Mouse (Mus musculus): ENCODE measurements at regions not wholly inside any gene's neighbourhood (a gene's known extent, or its start where the extent isn't known, plus 50 kb on each side); places are given as distances from the start of the nearest gene placed in this dataset.

DNA sequence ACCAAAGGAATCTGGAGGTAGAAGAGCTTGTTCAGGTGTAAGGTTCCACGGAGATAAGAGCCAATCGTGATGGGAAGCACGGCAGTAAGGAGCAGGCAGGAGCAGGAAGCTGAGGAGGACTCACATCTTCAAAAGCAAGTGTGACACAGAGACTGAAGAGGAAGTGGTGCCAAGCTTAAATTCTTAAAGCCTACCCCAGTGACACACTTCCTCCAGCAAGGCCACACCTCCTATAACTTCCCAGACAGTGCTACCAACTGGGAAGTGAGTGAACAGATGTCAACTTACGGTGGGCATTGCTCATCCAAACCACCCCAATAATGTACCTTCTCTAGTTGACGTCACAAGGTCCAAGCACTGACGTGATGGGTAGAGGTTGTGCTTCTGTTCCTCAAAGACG lies 133.0 kb downstream of the Cdh26 start:
- no peak overlapping the region for H3K4me3 ChIP-seq (ENCODE audit: low read depth, low read length)
- H3K36me3 ChIP-seq (ENCODE audit: control insufficient read depth, insufficient read depth, low read length) = no peaks in the 10 kb centered on the region
- no peak for DNase-seq (ENCODE audit: low spot score)
- ATAC-seq (replicated peaks; ENCODE audit: low FRiP score) = no peak
- H3K4me2 ChIP-seq = no peak overlapping the region
- WGBS = 67% methylated on average over 7 of the region's 7 CpGs
- no peak overlapping the region for H3K9ac ChIP-seq (ENCODE audit: low read depth, low read length)
- no peaks in the 10 kb centered on the region for H3K27me3 ChIP-seq (replicated peaks; ENCODE audit: control insufficient read depth, insufficient read depth, low read length)
- H3K4me1 ChIP-seq (replicated peaks; ENCODE audit: control insufficient read depth, insufficient read depth, low read length) = no peaks in the 10 kb centered on the region
- H3K9me3 ChIP-seq (ENCODE audit: control insufficient read depth, low read length) = no peaks in the 10 kb centered on the region
- no peak overlapping the region for H3K27ac ChIP-seq (ENCODE audit: low read depth, low read length)

DNA sequence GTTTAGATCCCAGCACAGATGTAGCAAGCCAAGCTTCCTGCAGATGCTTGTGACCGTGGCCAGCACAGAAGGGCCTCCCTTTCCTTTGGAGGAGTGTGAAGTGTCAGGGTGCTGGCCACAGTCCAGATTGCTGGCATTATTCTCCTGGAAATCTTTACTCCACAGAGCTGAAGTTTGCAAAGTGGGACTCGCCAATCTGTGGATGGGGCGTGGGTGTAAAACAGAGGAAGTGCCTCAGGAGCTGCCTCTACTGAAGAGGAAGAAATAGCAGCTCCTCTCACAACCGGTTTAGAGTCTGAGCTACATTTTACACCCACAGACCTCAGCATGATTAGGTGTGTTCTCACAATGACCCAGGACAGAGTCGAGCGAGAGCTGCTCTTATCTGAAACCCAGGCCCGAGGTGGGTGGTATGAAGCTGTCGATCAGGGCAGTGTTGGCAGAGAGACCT lies 135.1 kb downstream of the Cdh26 start:
- 51% methylated on average over 8 of the region's 8 CpGs for WGBS
- Histone ChIP-seq H3K36me3 (ENCODE audit: control insufficient read depth, insufficient read depth, low read length) (no peaks in the 10 kb centered on the region), H3K9me3 (ENCODE audit: control insufficient read depth, low read length) (no peaks in the 10 kb centered on the region), H3K27me3 (replicated peaks; ENCODE audit: control insufficient read depth, insufficient read depth, low read length) (no peaks in the 10 kb centered on the region), H3K27ac (ENCODE audit: low read depth, low read length) (no peak overlapping the region), H3K9ac (ENCODE audit: low read depth, low read length) (no peak overlapping the region), H3K4me1 (replicated peaks; ENCODE audit: control insufficient read depth, insufficient read depth, low read length) (no peaks in the 10 kb centered on the region), H3K4me3 (ENCODE audit: low read depth, low read length) (no peak overlapping the region), H3K4me2 (no peak overlapping the region)
- ATAC-seq (replicated peaks; ENCODE audit: low FRiP score) (no peak), DNase-seq (ENCODE audit: low spot score) (no peak)

DNA sequence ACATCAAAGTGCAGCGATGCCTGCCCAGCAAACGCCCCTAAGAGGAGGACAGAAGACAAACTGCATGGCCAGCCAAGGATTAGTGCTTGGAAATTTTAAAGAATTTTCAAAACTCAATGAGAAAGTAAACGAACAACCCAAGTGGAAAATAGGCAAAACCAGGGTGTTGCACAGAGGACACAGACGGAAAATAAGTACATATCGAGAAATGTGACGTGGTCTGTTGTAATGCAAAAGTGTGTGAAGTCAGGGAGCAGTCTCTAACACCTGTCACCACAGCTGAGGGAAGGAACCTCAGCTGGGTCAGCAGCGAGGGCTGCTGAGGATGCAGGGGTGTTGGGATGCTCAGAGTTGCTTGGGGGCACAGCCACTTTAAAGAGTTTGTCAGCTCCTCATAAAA lies 137.2 kb downstream of the Cdh26 start:
- Histone ChIP-seq H3K4me1 (replicated peaks; ENCODE audit: control insufficient read depth, insufficient read depth, low read length) (no peaks in the 10 kb centered on the region), H3K36me3 (ENCODE audit: control insufficient read depth, insufficient read depth, low read length) (no peaks in the 10 kb centered on the region), H3K4me2 (no peak overlapping the region), H3K27me3 (replicated peaks; ENCODE audit: control insufficient read depth, insufficient read depth, low read length) (no peaks in the 10 kb centered on the region), H3K4me3 (ENCODE audit: low read depth, low read length) (no peak overlapping the region), H3K9me3 (ENCODE audit: control insufficient read depth, low read length) (no peaks in the 10 kb centered on the region), H3K27ac (ENCODE audit: low read depth, low read length) (no peak overlapping the region), H3K9ac (ENCODE audit: low read depth, low read length) (no peak overlapping the region)
- ATAC-seq (replicated peaks; ENCODE audit: low FRiP score) (no peak), DNase-seq (ENCODE audit: low spot score) (no peak)
- 74% methylated on average over 7 of the region's 7 CpGs for WGBS

DNA sequence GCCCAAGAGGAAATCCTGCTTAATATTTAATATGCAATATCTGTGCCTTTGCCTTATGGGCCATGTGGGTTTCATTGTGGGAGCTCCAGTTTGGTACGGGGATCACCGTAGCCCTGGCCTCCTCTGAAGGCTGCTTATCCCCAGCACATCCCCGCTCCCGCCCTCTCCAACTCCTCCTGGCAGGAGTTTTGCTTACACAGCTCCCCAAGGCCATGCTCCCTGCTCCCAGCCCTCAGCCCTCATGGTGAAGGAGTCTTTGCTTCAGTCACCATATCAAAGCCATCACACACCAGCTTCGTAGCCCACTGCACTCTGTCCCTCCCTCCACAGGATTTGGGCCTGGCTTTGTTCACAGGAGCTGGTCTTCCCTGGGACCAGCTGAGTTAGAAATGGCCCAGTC lies 142.0 kb downstream of the Cdh26 start:
- H3K27ac ChIP-seq (ENCODE audit: low read depth, low read length) = no peak overlapping the region
- no peak for DNase-seq (ENCODE audit: low spot score)
- no peaks in the 10 kb centered on the region for H3K4me1 ChIP-seq (replicated peaks; ENCODE audit: control insufficient read depth, insufficient read depth, low read length)
- 81% methylated on average over 5 of the region's 5 CpGs for WGBS
- no peak overlapping the region for H3K4me2 ChIP-seq
- no peak for ATAC-seq (replicated peaks; ENCODE audit: low FRiP score)
- H3K36me3 ChIP-seq (ENCODE audit: control insufficient read depth, insufficient read depth, low read length) = no peaks in the 10 kb centered on the region
- no peak overlapping the region for H3K9ac ChIP-seq (ENCODE audit: low read depth, low read length)
- no peaks in the 10 kb centered on the region for H3K27me3 ChIP-seq (replicated peaks; ENCODE audit: control insufficient read depth, insufficient read depth, low read length)
- no peaks in the 10 kb centered on the region for H3K9me3 ChIP-seq (ENCODE audit: control insufficient read depth, low read length)
- no peak overlapping the region for H3K4me3 ChIP-seq (ENCODE audit: low read depth, low read length)

DNA sequence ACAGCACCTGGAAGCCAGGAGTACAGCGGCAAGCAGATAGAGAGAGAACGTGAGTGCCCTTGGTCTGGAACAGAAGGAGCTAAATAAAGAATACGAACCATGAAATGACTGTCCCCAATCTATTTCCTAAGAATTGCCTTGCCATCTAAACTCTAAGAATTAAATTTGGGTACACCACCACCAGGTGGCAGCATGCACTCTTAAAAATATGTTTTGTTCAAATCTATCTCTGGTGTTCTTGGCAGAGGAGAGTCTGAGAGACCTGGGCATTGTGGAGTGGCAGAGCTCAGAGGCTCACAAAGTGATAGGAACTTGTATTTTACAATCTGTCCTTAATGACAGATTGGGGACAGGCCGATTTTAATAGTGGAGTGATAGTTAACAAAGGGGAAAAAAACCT lies 144.5 kb downstream of the Cdh26 start:
- 45% methylated on average over 4 of the region's 4 CpGs for WGBS
- H3K27ac ChIP-seq (ENCODE audit: low read depth, low read length) = no peak overlapping the region
- H3K4me3 ChIP-seq (ENCODE audit: low read depth, low read length) = no peak overlapping the region
- H3K9ac ChIP-seq (ENCODE audit: low read depth, low read length) = no peak overlapping the region
- no peak overlapping the region for H3K4me2 ChIP-seq
- DNase-seq (ENCODE audit: low spot score) (peak; percentile 42), ATAC-seq (replicated peaks; ENCODE audit: low FRiP score) (no peak)
- no peaks in the 10 kb centered on the region for H3K27me3 ChIP-seq (replicated peaks; ENCODE audit: control insufficient read depth, insufficient read depth, low read length)
- H3K36me3 ChIP-seq (ENCODE audit: control insufficient read depth, insufficient read depth, low read length) = no peaks in the 10 kb centered on the region
- no peaks in the 10 kb centered on the region for H3K4me1 ChIP-seq (replicated peaks; ENCODE audit: control insufficient read depth, insufficient read depth, low read length)
- H3K9me3 ChIP-seq (ENCODE audit: control insufficient read depth, low read length) = no peaks in the 10 kb centered on the region

DNA sequence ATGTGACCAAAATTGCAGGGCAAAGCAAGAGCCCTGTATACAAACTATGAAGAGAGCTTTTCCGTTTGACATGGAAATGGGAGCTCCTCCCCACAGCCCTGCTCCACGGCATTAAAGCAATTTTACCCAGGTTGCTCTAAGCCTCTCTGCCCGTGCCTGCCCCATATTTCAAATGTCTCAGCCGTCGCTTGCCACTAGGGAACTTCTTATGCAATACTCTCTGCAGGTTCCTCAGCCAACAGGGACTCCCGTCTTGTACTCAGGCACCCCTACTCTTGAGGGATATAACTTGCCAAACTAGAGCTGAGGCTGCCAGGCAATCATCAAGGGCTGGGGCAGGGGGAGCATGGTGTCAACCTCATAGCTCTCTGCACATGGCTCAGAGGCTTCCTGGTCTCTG lies 145.1 kb downstream of the Cdh26 start:
- H3K4me1 ChIP-seq (replicated peaks; ENCODE audit: control insufficient read depth, insufficient read depth, low read length) = no peaks in the 10 kb centered on the region
- no peak overlapping the region for H3K4me2 ChIP-seq
- no peaks in the 10 kb centered on the region for H3K9me3 ChIP-seq (ENCODE audit: control insufficient read depth, low read length)
- H3K36me3 ChIP-seq (ENCODE audit: control insufficient read depth, insufficient read depth, low read length) = no peaks in the 10 kb centered on the region
- H3K9ac ChIP-seq (ENCODE audit: low read depth, low read length) = no peak overlapping the region
- H3K27me3 ChIP-seq (replicated peaks; ENCODE audit: control insufficient read depth, insufficient read depth, low read length) = no peaks in the 10 kb centered on the region
- H3K4me3 ChIP-seq (ENCODE audit: low read depth, low read length) = no peak overlapping the region
- WGBS = 54% methylated on average over 6 of the region's 6 CpGs
- DNase-seq (ENCODE audit: low spot score) = no peak
- H3K27ac ChIP-seq (ENCODE audit: low read depth, low read length) = no peak overlapping the region
- no peak for ATAC-seq (replicated peaks; ENCODE audit: low FRiP score)

DNA sequence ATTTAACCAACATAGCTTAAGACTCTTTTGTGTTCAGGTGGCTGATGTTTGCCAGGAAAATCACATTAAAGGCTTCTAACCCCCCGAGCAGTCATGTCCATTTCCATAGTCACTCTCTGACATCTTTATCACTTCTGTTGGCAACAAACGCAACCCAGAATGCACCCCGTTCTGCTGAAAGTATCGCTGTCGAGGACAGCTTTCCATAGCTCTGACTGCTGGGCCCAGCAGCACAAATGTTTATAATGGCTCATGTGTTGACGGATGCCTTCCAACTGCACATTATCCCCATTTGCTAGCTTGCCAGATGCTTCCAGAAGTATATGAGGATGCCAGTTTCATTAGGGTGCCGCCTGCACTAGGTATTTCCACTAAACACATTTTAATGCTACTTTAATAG lies 145.7 kb downstream of the Cdh26 start:
- Histone ChIP-seq H3K4me2 (no peak overlapping the region), H3K9me3 (ENCODE audit: control insufficient read depth, low read length) (no peaks in the 10 kb centered on the region), H3K27ac (ENCODE audit: low read depth, low read length) (no peak overlapping the region), H3K9ac (ENCODE audit: low read depth, low read length) (no peak overlapping the region), H3K4me3 (ENCODE audit: low read depth, low read length) (no peak overlapping the region), H3K27me3 (replicated peaks; ENCODE audit: control insufficient read depth, insufficient read depth, low read length) (no peaks in the 10 kb centered on the region), H3K4me1 (replicated peaks; ENCODE audit: control insufficient read depth, insufficient read depth, low read length) (no peaks in the 10 kb centered on the region), H3K36me3 (ENCODE audit: control insufficient read depth, insufficient read depth, low read length) (no peaks in the 10 kb centered on the region)
- DNase-seq (ENCODE audit: low spot score) (no peak), ATAC-seq (replicated peaks; ENCODE audit: low FRiP score) (no peak)
- 74% methylated on average over 7 of the region's 7 CpGs for WGBS

DNA sequence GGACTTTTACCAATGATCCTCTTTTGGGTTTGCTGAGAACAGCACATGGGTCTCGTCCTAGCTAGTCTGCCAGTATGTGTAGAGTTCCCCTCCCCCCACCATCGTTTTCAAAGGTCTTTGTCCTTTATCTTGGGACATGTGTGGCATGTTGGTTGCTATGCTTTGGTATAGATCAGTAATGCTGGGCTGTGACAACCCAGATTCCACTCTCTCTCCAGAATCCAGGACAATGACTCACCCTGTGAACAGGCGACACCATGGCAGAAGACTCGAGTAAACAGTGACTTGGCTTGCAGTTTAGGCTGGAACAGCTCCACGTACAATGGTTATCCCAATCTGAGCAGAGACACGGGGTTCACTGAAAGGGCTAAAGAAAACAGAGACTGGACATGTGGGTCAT lies 149.2 kb downstream of the Cdh26 start:
- 71% methylated on average over 6 of the region's 6 CpGs for WGBS
- no peaks in the 10 kb centered on the region for H3K27me3 ChIP-seq (replicated peaks; ENCODE audit: control insufficient read depth, insufficient read depth, low read length)
- H3K4me3 ChIP-seq (ENCODE audit: low read depth, low read length) = no peak overlapping the region
- H3K4me2 ChIP-seq = no peak overlapping the region
- H3K9me3 ChIP-seq (ENCODE audit: control insufficient read depth, low read length) = no peaks in the 10 kb centered on the region
- H3K9ac ChIP-seq (ENCODE audit: low read depth, low read length) = no peak overlapping the region
- H3K27ac ChIP-seq (ENCODE audit: low read depth, low read length) = no peak overlapping the region
- DNase-seq (ENCODE audit: low spot score) (no peak), ATAC-seq (replicated peaks; ENCODE audit: low FRiP score) (no peak)
- H3K4me1 ChIP-seq (replicated peaks; ENCODE audit: control insufficient read depth, insufficient read depth, low read length) = no peaks in the 10 kb centered on the region
- no peaks in the 10 kb centered on the region for H3K36me3 ChIP-seq (ENCODE audit: control insufficient read depth, insufficient read depth, low read length)

DNA sequence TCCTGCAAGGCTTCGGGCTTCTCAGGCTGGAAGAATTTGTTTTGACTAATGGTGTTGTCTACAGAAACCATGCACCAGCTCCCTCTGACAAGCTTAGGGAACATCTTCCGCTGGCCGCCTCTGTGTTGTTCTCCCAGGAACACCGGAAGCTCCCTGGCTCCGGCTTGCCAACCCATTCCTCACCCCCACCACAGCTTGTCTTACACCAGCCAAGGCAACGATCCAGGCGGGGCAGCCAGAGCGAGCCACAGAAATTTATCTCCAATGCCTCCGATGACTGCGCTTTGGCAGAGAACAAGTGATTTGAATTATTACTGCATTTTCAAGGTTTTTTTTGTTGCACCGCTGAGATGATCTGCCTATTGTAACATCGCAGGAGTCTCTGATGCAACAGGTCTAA lies 151.0 kb downstream of the Cdh26 start:
- H3K4me1 ChIP-seq (replicated peaks; ENCODE audit: control insufficient read depth, insufficient read depth, low read length) = 0 out of 2 replicates have a peak, but pooled peaks cover 4% of the 10 kb centered on the region
- H3K36me3 ChIP-seq (ENCODE audit: control insufficient read depth, insufficient read depth, low read length) = no peaks in the 10 kb centered on the region
- ATAC-seq (replicated peaks; ENCODE audit: low FRiP score) = no peak
- H3K9me3 ChIP-seq (ENCODE audit: control insufficient read depth, low read length) = no peaks in the 10 kb centered on the region
- H3K27me3 ChIP-seq (replicated peaks; ENCODE audit: control insufficient read depth, insufficient read depth, low read length) = no peaks in the 10 kb centered on the region
- DNase-seq (ENCODE audit: low spot score) = no peak
- no peak overlapping the region for H3K4me2 ChIP-seq
- H3K27ac ChIP-seq (ENCODE audit: low read depth, low read length) = no peak overlapping the region
- 79% methylated on average over 12 of the region's 12 CpGs for WGBS
- H3K9ac ChIP-seq (ENCODE audit: low read depth, low read length) = no peak overlapping the region
- no peak overlapping the region for H3K4me3 ChIP-seq (ENCODE audit: low read depth, low read length)

Data from liver, embryonic 11.5 days (tissue).